Mouse (Mus musculus) embryonic facial prominence, embryonic 12.5 days (tissue): ENCODE measurements around the gene Afap1l2. TPM values are rescaled to one million over a fixed set of nuclear protein-coding genes. Genes with fewer than 3 reads are reported as not detected.

Experiments used
- ATAC-seq: fragments of 200-750 bp; cut with Nextera tagmentation; 2 replicates; pipeline ENCODE4 v1.8.0; 2017; ENCODE audit not compliant: insufficient number of reproducible peaks, insufficient read depth, low FRiP score, low TSS enrichment
- H3K27ac ChIP-seq: fragments of 300-500 bp; sonication (generic); 2 replicates; pipeline ENCODE4 v1.5.1; 2016; ENCODE audit warnings: mild to moderate bottlenecking
- H3K27me3 ChIP-seq: fragments of 300-500 bp; sonication (generic); 2 replicates; pipeline ENCODE4 v1.6.1; 2016; ENCODE audit warnings: mild to moderate bottlenecking, moderate library complexity
- H3K36me3 ChIP-seq: fragments of 300-500 bp; sonication (generic); 2 replicates; pipeline ENCODE4 v1.6.1; 2016; ENCODE audit warnings: mild to moderate bottlenecking
- H3K4me1 ChIP-seq: fragments of 300-500 bp; sonication (generic); 2 replicates; pipeline ENCODE4 v1.6.1; 2016
- H3K4me2 ChIP-seq: fragments of 300-500 bp; sonication (generic); replicated peaks from 2 replicates; pipeline ENCODE4 v1.6.1; 2016; ENCODE audit warnings: mild to moderate bottlenecking, moderate library complexity
- H3K4me3 ChIP-seq: fragments of 300-500 bp; sonication (generic); 2 replicates; pipeline ENCODE4 v1.5.1; 2016; ENCODE audit warnings: mild to moderate bottlenecking
- H3K9ac ChIP-seq: fragments of 300-500 bp; sonication (generic); 2 replicates; pipeline ENCODE4 v1.6.1; 2016; ENCODE audit warnings: mild to moderate bottlenecking, moderate library complexity
- H3K9me3 ChIP-seq: fragments of 300-500 bp; sonication (generic); 2 replicates; pipeline ENCODE4 v1.6.1; 2016; ENCODE audit warnings: mild to moderate bottlenecking, moderate library complexity
- WGBS: fragments of 180-500 bp; shearing (Covaris S2); methylation state at CpG from one replicate; pipeline ENCODE4 v1.1.7; 2016; 5-methylcytosine and 5-hydroxymethylcytosine counted together
- polyA plus RNA-seq: library from polyadenylated mRNA; unstranded; fragments of >200 nt; fragmentation: Nextera tagmentation; extraction: Ambion mirVana; gene quantifications from 2 replicates; pipeline ENCODE4 v1.2.1, GENCODE M21; 2016

Gene Afap1l2
- polyA plus RNA-seq, 1 experiment from 2014 or later: 10.3 TPM

- H3K9ac ChIP-seq: no peak overlapping the region
- H3K4me2 ChIP-seq: no peak overlapping the region
- no peak for ATAC-seq
- no peaks in the 10 kb centered on the region for H3K9me3 ChIP-seq
- no peaks in the 10 kb centered on the region for H3K27me3 ChIP-seq
- no peak overlapping the region for H3K4me3 ChIP-seq
- WGBS: 67% methylated on average over 4 of the region's 4 CpGs
- H3K4me1 ChIP-seq: no peaks in the 10 kb centered on the region
- H3K36me3 ChIP-seq: no peaks in the 10 kb centered on the region
- H3K27ac ChIP-seq: no peak overlapping the region
Observed at GRCm38 (mm10) chr19:56974159-56974558, 33.9 kb downstream of the Afap1l2 start.

GRCm38 (mm10) chr19:56972768-56973167, 35.3 kb downstream of the Afap1l2 start:
- Histone ChIP-seq H3K4me1 (no peaks in the 10 kb centered on the region), H3K27me3 (no peaks in the 10 kb centered on the region), H3K27ac (peak overlapping the region; percentile 32; the same call in 1 of the 2 replicates), H3K9ac (no peak overlapping the region), H3K4me3 (no peak overlapping the region), H3K36me3 (no peaks in the 10 kb centered on the region), H3K9me3 (no peaks in the 10 kb centered on the region), H3K4me2 (no peak overlapping the region)
- 66% methylated on average over 2 of the region's 2 CpGs for WGBS
- no peak for ATAC-seq

GRCm38 (mm10) chr19:56971347-56971746, 36.7 kb downstream of the Afap1l2 start:
- Histone ChIP-seq H3K27me3 (no peaks in the 10 kb centered on the region), H3K27ac (no peak overlapping the region), H3K9ac (no peak overlapping the region), H3K4me1 (no peaks in the 10 kb centered on the region), H3K4me2 (no peak overlapping the region), H3K9me3 (no peaks in the 10 kb centered on the region), H3K36me3 (no peaks in the 10 kb centered on the region), H3K4me3 (no peak overlapping the region)
- ATAC-seq: no peak
- WGBS: 80% methylated on average over 7 of the region's 7 CpGs

- no peak for ATAC-seq
- no peaks in the 10 kb centered on the region for H3K27me3 ChIP-seq
- H3K4me2 ChIP-seq: no peak overlapping the region
- no peaks in the 10 kb centered on the region; the same call in 1 of the 2 replicates for H3K4me1 ChIP-seq
- H3K4me3 ChIP-seq: no peak overlapping the region
- H3K27ac ChIP-seq: no peak overlapping the region
- no peaks in the 10 kb centered on the region for H3K36me3 ChIP-seq
- H3K9ac ChIP-seq: no peak overlapping the region
- H3K9me3 ChIP-seq: no peaks in the 10 kb centered on the region
- WGBS: 54% methylated on average over 5 of the region's 5 CpGs
Observed at GRCm38 (mm10) chr19:56963876-56964275, 44.2 kb downstream of the Afap1l2 start.

GRCm38 (mm10) chr19:56959601-56960000, 48.4 kb downstream of the Afap1l2 start:
- Histone ChIP-seq H3K9me3 (no peaks in the 10 kb centered on the region), H3K4me1 (no peaks in the 10 kb centered on the region; the same call in 1 of the 2 replicates), H3K4me2 (no peak overlapping the region), H3K27ac (no peak overlapping the region), H3K27me3 (no peaks in the 10 kb centered on the region), H3K36me3 (no peaks in the 10 kb centered on the region), H3K4me3 (no peak overlapping the region), H3K9ac (no peak overlapping the region)
- 61% methylated on average over 3 of the region's 3 CpGs for WGBS
- ATAC-seq: no peak

- Histone ChIP-seq H3K36me3 (no peaks in the 10 kb centered on the region), H3K27me3 (no peaks in the 10 kb centered on the region), H3K4me1 (no peaks in the 10 kb centered on the region; the same call in 1 of the 2 replicates), H3K27ac (no peak overlapping the region), H3K4me3 (no peak overlapping the region), H3K4me2 (no peak overlapping the region), H3K9me3 (no peaks in the 10 kb centered on the region), H3K9ac (no peak overlapping the region)
- WGBS: 85% methylated on average over 2 of the region's 2 CpGs
- ATAC-seq: no peak
Observed at GRCm38 (mm10) chr19:56959057-56959456, 49.0 kb downstream of the Afap1l2 start.

- 61% methylated on average over 6 of the region's 6 CpGs for WGBS
- H3K27ac ChIP-seq: no peak overlapping the region
Observed at GRCm38 (mm10) chr19:56958582-56959021, 49.4 kb downstream of the Afap1l2 start.

GRCm38 (mm10) chr19:56958011-56958410, 50.0 kb downstream of the Afap1l2 start:
- H3K36me3 ChIP-seq: no peaks in the 10 kb centered on the region
- H3K4me1 ChIP-seq: no peaks in the 10 kb centered on the region
- ATAC-seq: no peak
- H3K4me3 ChIP-seq: no peak overlapping the region
- no peaks in the 10 kb centered on the region for H3K9me3 ChIP-seq
- H3K9ac ChIP-seq: no peak overlapping the region
- no peaks in the 10 kb centered on the region for H3K27me3 ChIP-seq
- H3K4me2 ChIP-seq: no peak overlapping the region
- WGBS: 71% methylated on average over 4 of the region's 4 CpGs
- H3K27ac ChIP-seq: no peak overlapping the region

More at GRCm38 (mm10) chr19:56958582-56959021, 49.4 kb downstream of the Afap1l2 start:
- Histone ChIP-seq H3K36me3 (no peaks in the 10 kb centered on the region), H3K4me3 (no peak overlapping the region), H3K27me3 (no peaks in the 10 kb centered on the region), H3K4me1 (no peaks in the 10 kb centered on the region), H3K9me3 (no peaks in the 10 kb centered on the region), H3K4me2 (no peak overlapping the region), H3K9ac (no peak overlapping the region)
- no peak for ATAC-seq

GRCm38 (mm10) chr19:56955568-56956513, 52.2 kb downstream of the Afap1l2 start:
- H3K36me3 ChIP-seq: no peaks in the 10 kb centered on the region
- H3K9me3 ChIP-seq: no peaks in the 10 kb centered on the region
- H3K4me2 ChIP-seq: no peak overlapping the region
- ATAC-seq: no peak
- H3K4me1 ChIP-seq: no peaks in the 10 kb centered on the region
- H3K27ac ChIP-seq: no peak overlapping the region
- H3K27me3 ChIP-seq: no peaks in the 10 kb centered on the region
- no peak overlapping the region for H3K9ac ChIP-seq
- WGBS: 49% methylated on average over 20 of the region's 20 CpGs
- H3K4me3 ChIP-seq: no peak overlapping the region

- WGBS: 90% methylated on average over 13 of the region's 13 CpGs
- Histone ChIP-seq H3K9me3 (no peaks in the 10 kb centered on the region), H3K27me3 (no peaks in the 10 kb centered on the region), H3K36me3 (no peaks in the 10 kb centered on the region), H3K9ac (no peak overlapping the region), H3K4me3 (no peak overlapping the region), H3K4me1 (no peaks in the 10 kb centered on the region), H3K4me2 (no peak overlapping the region), H3K27ac (no peak overlapping the region)
- no peak for ATAC-seq
Observed at GRCm38 (mm10) chr19:56954857-56955256, 53.2 kb downstream of the Afap1l2 start.

GRCm38 (mm10) chr19:56953856-56954255, 54.2 kb downstream of the Afap1l2 start:
- no peaks in the 10 kb centered on the region for H3K36me3 ChIP-seq
- H3K27ac ChIP-seq: no peak overlapping the region
- no peak overlapping the region for H3K9ac ChIP-seq
- no peak for ATAC-seq
- no peak overlapping the region for H3K4me3 ChIP-seq
- H3K4me2 ChIP-seq: no peak overlapping the region
- H3K4me1 ChIP-seq: no peaks in the 10 kb centered on the region
- no peaks in the 10 kb centered on the region for H3K9me3 ChIP-seq
- H3K27me3 ChIP-seq: no peaks in the 10 kb centered on the region
- WGBS: 84% methylated on average over 4 of the region's 4 CpGs

- Histone ChIP-seq H3K9me3 (no peaks in the 10 kb centered on the region), H3K4me1 (no peaks in the 10 kb centered on the region), H3K9ac (no peak overlapping the region), H3K4me3 (no peak overlapping the region), H3K36me3 (no peaks in the 10 kb centered on the region), H3K4me2 (no peak overlapping the region), H3K27me3 (no peaks in the 10 kb centered on the region), H3K27ac (no peak overlapping the region)
- WGBS: 72% methylated on average over 7 of the region's 7 CpGs
- no peak for ATAC-seq
Observed at GRCm38 (mm10) chr19:56950818-56951217, 57.2 kb downstream of the Afap1l2 start.
